Mouse (Mus musculus): ENCODE data around the gene Anxa4.

Gene Anxa4

GRCm38 (mm10) chr6:86793021-86793815, at the start of gene Anxa4:
TSS of gene Anxa4 (minus strand) at chr6:86793584.
- peak; percentile 92 to 93 for DNase-seq

DNA sequence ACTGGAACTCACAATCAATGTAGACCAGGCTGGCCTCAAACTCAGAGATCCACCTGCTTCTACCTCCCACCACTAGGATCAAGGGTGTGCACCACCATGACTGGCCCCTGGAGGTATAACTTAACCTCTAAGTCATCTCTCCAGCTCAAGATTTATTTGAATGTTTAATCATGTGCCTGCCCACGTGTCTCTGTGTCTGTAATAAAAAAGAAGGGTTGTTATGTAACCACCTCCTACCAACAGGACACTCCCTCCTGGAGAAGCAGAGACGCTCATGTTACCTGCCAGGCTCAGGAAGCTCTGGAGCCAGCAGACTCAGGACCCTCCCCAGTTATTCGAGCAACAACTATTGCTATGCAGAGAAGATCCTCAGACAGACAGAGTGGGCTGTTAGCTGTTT, 48.6 kb upstream of the Anxa4 start:
- DNase-seq: peak in 1 of 2 experiments; percentile 44

DNA sequence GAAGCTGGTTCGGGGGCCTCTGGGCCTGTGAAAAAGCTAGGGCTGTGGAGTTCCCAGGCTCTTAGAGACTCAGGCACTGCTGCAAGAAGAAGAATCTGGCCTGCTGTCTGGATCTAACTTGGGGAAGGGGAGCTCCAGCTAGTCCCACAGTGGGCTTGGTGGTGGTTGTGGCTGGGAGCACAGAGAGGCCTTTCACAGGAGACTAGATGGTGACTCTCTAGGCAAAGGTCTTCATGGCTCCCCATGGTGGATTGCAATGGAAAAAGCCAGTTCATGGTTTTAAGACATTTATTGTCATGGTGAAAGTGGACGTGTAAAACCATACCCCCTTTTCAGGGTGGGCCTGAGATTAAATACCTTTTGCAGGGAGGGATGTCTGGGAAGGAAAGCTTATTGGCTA, 45.7 kb upstream of the Anxa4 start:
- no peak for DNase-seq

- DNase-seq: peak; percentile 86 to 91
These were observed 39.6 kb upstream of the Anxa4 start for GRCm38 (mm10) chr6:86832802-86833502.

DNA sequence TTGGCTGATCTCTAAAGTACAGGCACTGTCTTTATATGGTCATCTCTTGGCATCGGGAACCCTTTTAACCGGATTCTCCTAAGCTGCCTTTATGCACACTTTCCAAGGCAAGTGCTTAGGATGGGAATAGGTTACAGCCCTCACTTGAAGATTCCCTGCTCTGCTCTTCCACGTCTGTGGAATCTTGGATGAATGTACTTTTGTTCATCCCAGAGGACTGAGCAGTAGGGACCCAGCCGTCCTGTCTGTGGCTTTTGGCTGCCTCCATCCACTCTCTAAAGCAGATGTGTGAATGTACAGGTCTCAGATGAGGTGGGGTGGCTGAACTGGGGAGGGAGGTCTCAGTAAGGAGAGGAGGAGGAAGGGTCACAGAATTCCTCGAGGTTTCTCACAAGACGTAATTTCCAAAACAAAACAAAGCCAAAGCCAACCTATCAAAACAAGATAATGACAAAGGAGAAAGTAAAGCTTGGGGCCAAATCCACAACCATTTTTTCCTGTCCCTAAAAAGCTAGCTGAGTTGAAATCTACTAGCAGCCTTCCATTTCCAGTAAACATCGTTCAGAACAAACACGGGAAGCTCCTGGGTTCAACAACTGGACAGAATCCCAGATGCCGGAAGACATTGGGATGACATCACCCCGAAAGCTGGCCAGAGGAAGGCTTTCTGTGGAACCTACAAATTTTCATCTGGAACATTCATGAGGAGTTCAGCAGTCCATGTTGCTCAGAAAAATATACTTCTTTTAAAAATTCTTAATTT, 37.5 kb upstream of the Anxa4 start:
- DNase-seq: peak; percentile 72 to 77

DNA sequence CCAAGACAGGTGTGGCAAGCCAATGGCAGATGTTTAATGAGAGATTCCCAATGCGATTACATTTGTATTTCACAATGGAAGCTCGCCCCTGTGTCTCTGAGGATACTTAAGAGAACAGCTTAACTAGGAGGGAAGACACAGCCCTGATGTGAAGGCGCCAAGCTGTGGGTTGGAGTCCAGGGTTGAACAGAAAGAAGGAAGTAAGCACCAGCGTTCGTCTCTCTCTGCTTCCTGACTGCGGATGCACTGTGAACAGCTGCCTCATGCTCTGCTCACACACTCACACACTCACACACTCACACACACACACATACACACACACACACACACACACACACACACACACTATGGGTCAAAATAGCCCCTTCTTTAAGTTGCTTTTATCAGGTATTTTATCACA, 36.4 kb upstream of the Anxa4 start:
- no peak for DNase-seq

- DNase-seq: no peak
These were observed 34.0 kb upstream of the Anxa4 start for GRCm38 (mm10) chr6:86827432-86827831.

DNA sequence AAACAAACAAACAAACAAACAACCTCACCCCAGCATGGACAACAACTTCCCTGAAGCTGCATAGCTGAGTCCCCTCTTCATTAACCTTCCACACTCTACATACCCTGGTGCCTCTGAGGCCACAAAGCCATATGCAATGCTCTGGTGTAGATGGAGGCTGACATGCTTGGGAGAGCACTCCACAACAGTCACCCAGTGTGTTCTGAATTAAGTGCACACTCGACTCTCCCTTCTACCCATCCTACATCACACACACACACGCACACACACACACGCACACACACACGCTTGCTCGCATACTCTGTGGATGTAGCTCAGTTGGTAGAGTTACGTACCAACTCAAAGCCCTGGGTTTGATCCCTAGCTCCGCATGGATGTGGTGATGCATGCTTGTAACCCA, 31.0 kb upstream of the Anxa4 start:
- no peak for DNase-seq

GRCm38 (mm10) chr6:86823824-86824223, 30.4 kb upstream of the Anxa4 start:
- DNase-seq: peak; percentile 76 to 82

DNA sequence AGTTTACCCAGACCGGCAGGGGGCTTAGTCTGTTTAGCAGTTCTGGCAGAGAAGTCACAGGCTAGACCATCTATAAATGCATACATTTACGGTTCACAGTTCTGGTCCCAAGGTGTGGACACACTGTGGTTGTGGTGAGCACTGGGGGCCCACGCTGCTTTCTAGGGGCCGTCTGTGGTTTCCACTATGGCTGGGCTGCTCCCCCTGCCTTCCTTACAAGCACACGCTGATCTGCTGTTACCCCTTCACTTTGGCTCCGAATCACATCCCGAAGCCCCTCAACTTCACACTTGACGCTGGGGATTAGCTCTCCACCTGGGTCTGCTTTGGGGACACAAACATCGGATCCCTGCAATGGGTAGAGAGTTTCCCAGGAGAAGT, 29.7 kb upstream of the Anxa4 start:
- no peak for DNase-seq

- peak; percentile 24 to 46 for DNase-seq
These were observed 29.1 kb upstream of the Anxa4 start for GRCm38 (mm10) chr6:86822285-86823050.

- DNase-seq: peak; percentile 20 to 24
These were observed 27.3 kb upstream of the Anxa4 start for GRCm38 (mm10) chr6:86820690-86821089.

DNA sequence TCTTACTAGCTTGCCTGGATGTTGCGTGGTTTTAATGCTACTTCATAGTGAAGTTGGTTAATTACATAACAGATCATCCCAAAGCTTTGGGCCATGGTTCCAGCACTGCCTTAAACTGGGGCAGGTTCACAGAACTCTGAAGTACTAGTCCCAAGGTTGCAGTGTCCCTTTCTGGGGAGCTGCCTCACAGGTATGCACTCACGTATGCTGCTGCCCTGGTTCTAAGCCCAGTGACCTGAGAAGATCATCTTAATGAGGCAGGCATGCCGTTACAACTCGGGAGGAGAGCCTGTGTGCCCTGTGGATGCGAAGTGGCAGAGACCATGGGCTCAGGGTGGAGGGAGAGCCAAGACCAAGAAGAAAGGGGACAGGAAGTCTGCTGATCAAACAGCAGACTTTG, 26.5 kb upstream of the Anxa4 start:
- DNase-seq: no peak

GRCm38 (mm10) chr6:86818914-86819313, 25.5 kb upstream of the Anxa4 start:
- no peak for DNase-seq

DNA sequence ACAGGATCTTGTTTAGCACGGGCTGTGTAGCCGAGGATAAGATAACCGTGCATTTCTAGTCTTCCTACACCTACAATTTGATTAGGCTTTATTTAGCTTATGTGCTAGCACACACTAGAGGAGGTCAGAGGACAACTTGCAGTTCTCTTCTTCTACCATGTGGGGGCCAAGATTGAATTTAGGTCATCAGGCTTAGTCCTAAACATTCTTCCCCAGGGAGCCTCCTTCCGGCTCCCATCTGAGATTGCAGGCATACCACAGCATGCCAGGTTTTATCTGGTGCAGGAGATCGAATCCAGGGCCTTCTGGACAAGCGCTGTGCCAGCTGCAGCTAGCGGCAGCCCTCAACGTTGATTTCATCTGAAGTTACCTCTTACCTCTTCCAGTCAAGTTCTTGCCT, 23.2 kb upstream of the Anxa4 start:
- peak; percentile 15 to 51 for DNase-seq

DNA sequence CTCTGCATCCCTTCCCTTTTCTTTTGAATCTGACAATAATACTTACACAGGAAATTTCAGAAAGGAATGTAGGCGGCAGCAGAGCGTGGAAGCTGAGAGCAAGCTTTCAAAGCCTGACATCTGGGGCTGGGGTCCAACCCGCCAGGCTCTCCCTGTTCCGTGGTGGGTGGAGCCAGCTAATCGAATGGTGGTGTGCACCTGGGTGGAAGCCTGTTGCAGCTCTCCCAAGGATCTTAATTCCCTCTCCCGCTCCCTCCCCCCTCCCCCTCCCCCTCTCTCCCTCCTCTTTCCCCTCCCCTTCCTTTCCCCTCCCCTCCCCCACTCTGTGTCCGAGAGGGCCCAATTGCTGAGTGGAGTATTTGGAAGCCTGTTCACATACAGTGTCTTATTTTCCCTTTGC, 22.1 kb upstream of the Anxa4 start:
- no peak for DNase-seq

- no peak for DNase-seq
These were observed 21.5 kb upstream of the Anxa4 start for GRCm38 (mm10) chr6:86814926-86815325.

DNA sequence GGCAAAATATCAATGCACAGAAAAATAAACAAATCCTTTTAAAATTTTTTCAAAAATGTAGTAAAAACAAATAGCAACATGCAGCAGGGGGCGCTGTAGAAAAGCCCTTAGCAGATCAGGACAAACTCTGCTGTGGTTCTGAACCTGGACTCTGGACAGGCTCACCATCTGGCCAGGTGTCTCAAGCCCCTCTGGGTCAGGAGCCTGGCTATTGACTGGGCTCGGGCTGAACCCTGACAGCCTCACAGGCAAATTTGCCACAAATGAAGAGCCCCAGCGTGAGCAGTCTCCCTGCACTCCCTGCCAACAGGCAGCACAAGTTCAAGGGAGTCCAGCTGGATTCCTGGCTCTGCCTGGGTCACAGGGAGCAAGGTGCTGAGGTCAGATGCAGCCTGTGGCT, 20.0 kb upstream of the Anxa4 start:
- DNase-seq: peak; percentile 39 to 54

GRCm38 (mm10) chr6:86812919-86813318, 19.5 kb upstream of the Anxa4 start:
- DNase-seq: no peak

- peak; percentile 69 to 76 for DNase-seq
These were observed 13.2 kb upstream of the Anxa4 start for GRCm38 (mm10) chr6:86806455-86807086.

- no peak for DNase-seq
These were observed 11.3 kb upstream of the Anxa4 start for GRCm38 (mm10) chr6:86804646-86805045.

DNA sequence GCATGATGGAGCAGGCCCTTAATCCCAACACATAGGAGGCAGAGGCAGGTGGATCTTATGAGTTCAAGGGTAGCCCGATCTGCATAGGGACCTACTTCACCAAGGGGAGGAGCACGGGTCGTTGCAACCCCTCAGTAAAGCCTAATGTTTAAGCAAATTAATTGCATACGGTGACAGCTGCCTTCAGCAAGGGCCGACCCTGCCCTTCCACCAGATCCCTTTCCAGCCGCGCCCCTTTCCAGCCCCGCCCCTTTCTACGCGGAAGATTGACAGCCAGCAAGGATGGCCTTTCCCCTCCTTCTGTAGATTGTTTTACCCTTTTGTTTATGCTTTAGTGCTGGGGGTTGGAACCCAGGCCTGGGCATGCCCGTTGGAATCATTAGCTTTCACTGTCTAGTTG, 8.0 kb upstream of the Anxa4 start:
- no peak for DNase-seq
